Mouse (Mus musculus) MEL (cell line): ENCODE measurements at regions not wholly inside any gene's neighbourhood (a gene's known extent, or its start where the extent isn't known, plus 50 kb on each side); places are given as distances from the start of the nearest gene placed in this dataset.

Experiments
- DNase-seq: peaks from one replicate; pipeline ENCODE4 v3.0.0; 2011; ENCODE audit warnings: low read depth, low spot score
- H3K27ac ChIP-seq: 2 replicates; pipeline ENCODE4 v1.5.1; 2012; ENCODE audit warnings: low read depth, mild to moderate bottlenecking, control low read depth, low read length, moderate library complexity; ENCODE audit not compliant: control insufficient read depth
- H3K27me3 ChIP-seq, 2 experiments: fragments of 150-350 bp in 1 of 2; sonication (generic) in 1 of 2; 2 replicates each; pipeline ENCODE4 v1.6.1; 2012; ENCODE audit warnings: low read length in 2 of 2, mild to moderate bottlenecking in 2 of 2, improper control_type of control experiment in 1 of 2, moderate library complexity in 1 of 2; ENCODE audit not compliant: insufficient read depth in 2 of 2, control insufficient read depth in 1 of 2
- H3K36me3 ChIP-seq, 2 experiments: 2 replicates each; pipeline ENCODE4 v1.6.1; 2012 to 2014; ENCODE audit warnings: low read length in 2 of 2, improper control_type of control experiment in 1 of 2, inconsistent platforms in 1 of 2, mild to moderate bottlenecking in 1 of 2; ENCODE audit not compliant: insufficient read depth in 2 of 2, control insufficient read depth in 1 of 2
- H3K4me1 ChIP-seq, 2 experiments: fragments of 150-350 bp in 1 of 2; sonication (generic) in 1 of 2; 2 replicates each; pipeline ENCODE4 v1.6.1; 2012; ENCODE audit warnings: low read length in 2 of 2, improper control_type of control experiment in 1 of 2, mild to moderate bottlenecking in 1 of 2; ENCODE audit not compliant: insufficient read depth in 2 of 2, control insufficient read depth in 1 of 2
- H3K4me3 ChIP-seq, 2 experiments: fragments of 150-350 bp in 1 of 2; sonication (generic) in 1 of 2; 2 replicates each; pipeline ENCODE4 v1.5.1; 2012; ENCODE audit warnings: low read depth in 2 of 2, low read length in 2 of 2, mild to moderate bottlenecking in 2 of 2, moderate library complexity in 2 of 2, control low read depth in 1 of 2, improper control_type of control experiment in 1 of 2; ENCODE audit not compliant: control insufficient read depth in 1 of 2, insufficient read depth in 1 of 2
- H3K79me2 ChIP-seq: 2 replicates; pipeline ENCODE4 v1.6.1; 2012; ENCODE audit warnings: mild to moderate bottlenecking, low read length, moderate library complexity; ENCODE audit not compliant: control insufficient read depth, poor library complexity, insufficient read depth
- H3K9ac ChIP-seq: 2 replicates; pipeline ENCODE4 v1.6.1; 2012; ENCODE audit warnings: low read depth, mild to moderate bottlenecking, control low read depth, low read length, moderate library complexity; ENCODE audit not compliant: control insufficient read depth, poor library complexity, severe bottlenecking
- H3K9me3 ChIP-seq: fragments of 150-350 bp; sonication (generic); replicated peaks from 2 replicates; pipeline ENCODE4 v1.6.1; 2012; ENCODE audit warnings: mild to moderate bottlenecking, low read length, improper control_type of control experiment, moderate library complexity; ENCODE audit not compliant: insufficient read depth
- BHLHE40 ChIP-seq: IDR thresholded peaks from 2 replicates; pipeline ENCODE4 v1.6.1; 2012; ENCODE audit warnings: low read depth, mild to moderate bottlenecking, inconsistent platforms, low read length, improper control_type of control experiment, borderline replicate concordance
- CHD1 ChIP-seq: IDR thresholded peaks from 2 replicates; pipeline ENCODE4 v1.6.1; 2012; ENCODE audit warnings: low read depth, mild to moderate bottlenecking, inconsistent platforms, low read length, improper control_type of control experiment
- CHD2 ChIP-seq: IDR thresholded peaks from 2 replicates; pipeline ENCODE4 v1.6.1; 2011; ENCODE audit warnings: low read length, improper control_type of control experiment
- CTCF ChIP-seq, 3 experiments: IDR thresholded peaks in 2 of 3; conservative IDR thresholded peaks in 1 of 3; 2 replicates each; pipeline ENCODE4 v1.5.1; 2011 to 2012; ENCODE audit warnings: low read length in 3 of 3, low read depth in 2 of 3, mild to moderate bottlenecking in 2 of 3, improper control_type of control experiment in 1 of 3, inconsistent platforms in 1 of 3, mixed read lengths in 1 of 3, moderate library complexity in 1 of 3; ENCODE audit not compliant: control insufficient read depth in 1 of 3, insufficient read depth in 1 of 3, poor library complexity in 1 of 3, severe bottlenecking in 1 of 3
- E2F4 ChIP-seq: IDR thresholded peaks from 2 replicates; pipeline ENCODE4 v1.6.1; 2011; ENCODE audit warnings: low read depth, low read length, improper control_type of control experiment, borderline replicate concordance
- EP300 ChIP-seq, 2 experiments: IDR thresholded peaks; 2 replicates each; pipeline ENCODE4 v1.6.1; 2011; ENCODE audit warnings: improper control_type of control experiment in 2 of 2, low read length in 2 of 2, low read depth in 1 of 2, mild to moderate bottlenecking in 1 of 2
- ETS1 ChIP-seq: IDR thresholded peaks from 2 replicates; pipeline ENCODE4 v1.6.1; 2012; ENCODE audit warnings: low read depth, mild to moderate bottlenecking, inconsistent platforms, low read length, improper control_type of control experiment, moderate library complexity
- GABPA ChIP-seq: IDR thresholded peaks from 2 replicates; pipeline ENCODE4 v1.6.1; 2012; ENCODE audit warnings: low read depth, mild to moderate bottlenecking, inconsistent platforms, low read length, improper control_type of control experiment, moderate library complexity
- GATA1 ChIP-seq: IDR thresholded peaks from 2 replicates; pipeline ENCODE4 v1.6.1; 2011; ENCODE audit warnings: low read depth, low read length, improper control_type of control experiment
- KAT2A ChIP-seq: conservative IDR thresholded peaks from 2 replicates; pipeline ENCODE4 v1.6.1; 2012; ENCODE audit warnings: low read depth, low read length, improper control_type of control experiment, inconsistent platforms
- MAFK ChIP-seq: IDR thresholded peaks from 2 replicates; pipeline ENCODE4 v1.6.1; 2011; ENCODE audit warnings: low read depth, mild to moderate bottlenecking, low read length, improper control_type of control experiment, borderline replicate concordance
- MAX ChIP-seq: IDR thresholded peaks from 2 replicates; pipeline ENCODE4 v1.6.1; 2011; ENCODE audit warnings: low read length, improper control_type of control experiment
- MAZ ChIP-seq: IDR thresholded peaks from 2 replicates; pipeline ENCODE4 v1.6.1; 2012; ENCODE audit warnings: low read depth, mild to moderate bottlenecking, inconsistent platforms, low read length, improper control_type of control experiment
- MEF2A ChIP-seq: IDR thresholded peaks from 2 replicates; pipeline ENCODE4 v1.6.1; 2014; ENCODE audit warnings: low read depth, mild to moderate bottlenecking, inconsistent platforms, low read length, improper control_type of control experiment; ENCODE audit not compliant: poor library complexity, insufficient replicate concordance, severe bottlenecking; ENCODE audit errors: extremely low read depth
- MXI1 ChIP-seq: IDR thresholded peaks from 2 replicates; pipeline ENCODE4 v1.6.1; 2011; ENCODE audit warnings: mild to moderate bottlenecking, low read depth, low read length, improper control_type of control experiment
- MYB ChIP-seq: IDR thresholded peaks from 2 replicates; pipeline ENCODE4 v1.6.1; 2011; ENCODE audit warnings: mild to moderate bottlenecking, low read depth, low read length, improper control_type of control experiment
- MYC ChIP-seq: IDR thresholded peaks from 2 replicates; pipeline ENCODE4 v1.6.1; 2011; ENCODE audit warnings: low read depth, mild to moderate bottlenecking, low read length, improper control_type of control experiment, moderate library complexity
- NELFE ChIP-seq: IDR thresholded peaks from 2 replicates; pipeline ENCODE4 v1.6.1; 2011; ENCODE audit warnings: low read depth, low read length, improper control_type of control experiment
- NRF1 ChIP-seq: IDR thresholded peaks from 2 replicates; pipeline ENCODE4 v1.6.1; 2014; ENCODE audit warnings: low read depth, mild to moderate bottlenecking, inconsistent platforms, low read length, improper control_type of control experiment, moderate library complexity; ENCODE audit not compliant: poor library complexity, insufficient read depth, severe bottlenecking
- POLR2A ChIP-seq, 2 experiments: IDR thresholded peaks; 2 replicates each; pipeline ENCODE4 v1.6.1; 2011 to 2012; ENCODE audit warnings: low read length in 2 of 2, mild to moderate bottlenecking in 2 of 2, control low read depth in 1 of 2, improper control_type of control experiment in 1 of 2, low read depth in 1 of 2, moderate library complexity in 1 of 2; ENCODE audit not compliant: control insufficient read depth in 1 of 2, insufficient read depth in 1 of 2, poor library complexity in 1 of 2
- POLR2AphosphoS2 ChIP-seq: IDR thresholded peaks from 2 replicates; pipeline ENCODE4 v1.6.1; 2011; ENCODE audit warnings: low read length, improper control_type of control experiment
- RAD21 ChIP-seq: IDR thresholded peaks from 2 replicates; pipeline ENCODE4 v1.6.1; 2011; ENCODE audit warnings: mild to moderate bottlenecking, low read depth, low read length, improper control_type of control experiment
- RCOR1 ChIP-seq: IDR thresholded peaks from 2 replicates; pipeline ENCODE4 v1.6.1; 2012; ENCODE audit warnings: low read depth, mild to moderate bottlenecking, inconsistent platforms, low read length, improper control_type of control experiment
- SIN3A ChIP-seq: IDR thresholded peaks from 2 replicates; pipeline ENCODE4 v1.6.1; 2012; ENCODE audit warnings: low read length, improper control_type of control experiment, inconsistent platforms
- SMC3 ChIP-seq: IDR thresholded peaks from 2 replicates; pipeline ENCODE4 v1.6.1; 2011; ENCODE audit warnings: low read depth, low read length, improper control_type of control experiment
- TAL1 ChIP-seq: IDR thresholded peaks from 2 replicates; pipeline ENCODE4 v1.6.1; 2012; ENCODE audit warnings: mild to moderate bottlenecking, inconsistent platforms, low read length, moderate library complexity, mixed read lengths
- TCF12 ChIP-seq: IDR thresholded peaks from 2 replicates; pipeline ENCODE4 v1.6.1; 2014; ENCODE audit warnings: low read depth, mild to moderate bottlenecking, inconsistent platforms, low read length, improper control_type of control experiment, moderate library complexity
- UBTF ChIP-seq: IDR thresholded peaks from 2 replicates; pipeline ENCODE4 v1.6.1; 2012; ENCODE audit warnings: low read depth, mild to moderate bottlenecking, inconsistent platforms, low read length, improper control_type of control experiment, moderate library complexity, borderline replicate concordance; ENCODE audit not compliant: insufficient read depth
- USF2 ChIP-seq, 2 experiments: IDR thresholded peaks; 2 replicates each; pipeline ENCODE4 v1.6.1; 2011 to 2012; ENCODE audit warnings: improper control_type of control experiment in 2 of 2, low read length in 2 of 2, borderline replicate concordance in 1 of 2, inconsistent platforms in 1 of 2, low read depth in 1 of 2, mild to moderate bottlenecking in 1 of 2; ENCODE audit not compliant: insufficient read depth in 1 of 2
- ZC3H11A ChIP-seq: IDR thresholded peaks from 2 replicates; pipeline ENCODE4 v1.6.1; 2012; ENCODE audit warnings: low read depth, mild to moderate bottlenecking, inconsistent platforms, low read length, improper control_type of control experiment
- ZKSCAN1 ChIP-seq: IDR thresholded peaks from 2 replicates; pipeline ENCODE4 v1.6.1; 2012; ENCODE audit warnings: low read depth, mild to moderate bottlenecking, inconsistent platforms, low read length, improper control_type of control experiment, moderate library complexity
- ZMIZ1 ChIP-seq: IDR thresholded peaks from 2 replicates; pipeline ENCODE4 v1.6.1; 2012; ENCODE audit warnings: low read depth, mild to moderate bottlenecking, inconsistent platforms, low read length, improper control_type of control experiment, moderate library complexity
- ZNF384 ChIP-seq: IDR thresholded peaks from 2 replicates; pipeline ENCODE4 v1.6.1; 2012; ENCODE audit warnings: low read depth, mild to moderate bottlenecking, inconsistent platforms, low read length, improper control_type of control experiment

- H3K36me3 ChIP-seq, result no peaks in the 10 kb centered on the region
- H3K4me1 ChIP-seq, result 0 out of 4 replicates have a peak, but pooled peaks cover 0 to 4% of the 10 kb centered on the region in 2 experiments
- H3K9ac ChIP-seq, result no peak overlapping the region
- DNase-seq, result no peak
- peaks cover 0 to 2% of the 10 kb centered on the region in 2 experiments; a peak in 2 of 4 replicates for H3K27me3 ChIP-seq
- no peak overlapping the region for H3K27ac ChIP-seq
- no peaks in the 10 kb centered on the region for H3K79me2 ChIP-seq
- H3K9me3 ChIP-seq, result no peaks in the 10 kb centered on the region
- no peak for TF ChIP-seq NRF1
- TF ChIP-seq, all 39 proteins: peak for 0
- H3K4me3 ChIP-seq, result no peak overlapping the region
Measured at GRCm38 (mm10) chr12:15536247-15536646, 280.5 kb downstream of the Trib2 start.

- DNase-seq, result peak; percentile 77
- 0 out of 4 replicates have a peak, but pooled peaks cover 0 to 4% of the 10 kb centered on the region in 2 experiments for H3K4me1 ChIP-seq
- H3K36me3 ChIP-seq, result no peaks in the 10 kb centered on the region
- H3K27ac ChIP-seq, result no peak overlapping the region
- H3K9ac ChIP-seq, result no peak overlapping the region
- H3K9me3 ChIP-seq, result no peaks in the 10 kb centered on the region
- H3K4me3 ChIP-seq, result no peak overlapping the region
- H3K27me3 ChIP-seq, result peaks cover 0 to 2% of the 10 kb centered on the region in 2 experiments; a peak in 2 of 4 replicates
- no peaks in the 10 kb centered on the region for H3K79me2 ChIP-seq
- TF ChIP-seq CHD2 (no peak), ETS1 (no peak), KAT2A (no peak), ZNF384 (peak; percentile 85), NELFE (no peak), E2F4 (no peak), GABPA (no peak), MAFK (no peak), GATA1 (no peak), RAD21 (peak; percentile 90), UBTF (no peak), SMC3 (peak; percentile 86), ZKSCAN1 (no peak), CHD1 (no peak), EP300 (IDR thresholded peaks at IDR 0.05; ENCODE audit: low read depth in 1 of 2, low read length in 2 of 2) (no peak), MYC (no peak), CTCF (IDR thresholded peaks at IDR 0.05 in 2 of 3, conservative IDR thresholded peaks at IDR 0.05 in 1 of 3; ENCODE audit: control insufficient read depth in 1 of 3, insufficient read depth in 1 of 3, low read depth in 2 of 3, low read length in 3 of 3, poor library complexity in 1 of 3, severe bottlenecking in 1 of 3) (peak; percentile 59 to 85 (median 81)), BHLHE40 (no peak), RCOR1 (no peak), ZMIZ1 (no peak), POLR2A (IDR thresholded peaks at IDR 0.05; ENCODE audit: control insufficient read depth in 1 of 2, insufficient read depth in 1 of 2, low read depth in 1 of 2, low read length in 2 of 2, poor library complexity in 1 of 2) (no peak), MYB (no peak), MAX (no peak), TAL1 (no peak), MXI1 (no peak), TCF12 (no peak), USF2 (IDR thresholded peaks at IDR 0.05; ENCODE audit: borderline replicate concordance in 1 of 2, insufficient read depth in 1 of 2, low read depth in 1 of 2, low read length in 2 of 2) (no peak), SIN3A (no peak), ZC3H11A (peak; percentile 89), MEF2A (no peak), MAZ (no peak), POLR2AphosphoS2 (no peak)
Measured at GRCm38 (mm10) chr12:15535822-15536221, 280.9 kb downstream of the Trib2 start.
